Mouse (Mus musculus): ENCODE measurements around the gene Sun2. TPM values are rescaled to one million over a fixed set of nuclear protein-coding genes. Genes with fewer than 3 reads are reported as not detected.

Sun2 gene
- 57.9 and 83.3 TPM in 2 replicates for polyA plus RNA-seq (2012; rRNA removed)

- DNase-seq (ENCODE audit: low spot score) = peak; percentile 82
Measured at GRCm38 (mm10) chr15:79741921-79742705, at the start of gene Sun2. Gene Sun2, minus strand, starts transcription at chr15:79742536.

- DNase-seq (ENCODE audit: low spot score) = no peak
Measured at GRCm38 (mm10) chr15:79791502-79791901, 49.2 kb upstream of the Sun2 start.

GRCm38 (mm10) chr15:79790905-79791304, 48.6 kb upstream of the Sun2 start:
- DNase-seq (ENCODE audit: low spot score) = no peak

- DNase-seq (ENCODE audit: low spot score) = no peak
Measured at GRCm38 (mm10) chr15:79790111-79790510, 47.8 kb upstream of the Sun2 start.

- DNase-seq (ENCODE audit: low spot score) = no peak
Measured at GRCm38 (mm10) chr15:79787815-79788214, 45.5 kb upstream of the Sun2 start.

- no peak for DNase-seq (ENCODE audit: low spot score)
Measured at GRCm38 (mm10) chr15:79785056-79785455, 42.7 kb upstream of the Sun2 start.

- DNase-seq (ENCODE audit: low spot score) = no peak
Measured at GRCm38 (mm10) chr15:79777749-79778148, 35.4 kb upstream of the Sun2 start, which contains the start of gene Dnal4. Gene Dnal4, minus strand, starts transcription at chr15:79777849.

- no peak for DNase-seq (ENCODE audit: low spot score)
Measured at GRCm38 (mm10) chr15:79775662-79776061, 33.3 kb upstream of the Sun2 start.

DNA sequence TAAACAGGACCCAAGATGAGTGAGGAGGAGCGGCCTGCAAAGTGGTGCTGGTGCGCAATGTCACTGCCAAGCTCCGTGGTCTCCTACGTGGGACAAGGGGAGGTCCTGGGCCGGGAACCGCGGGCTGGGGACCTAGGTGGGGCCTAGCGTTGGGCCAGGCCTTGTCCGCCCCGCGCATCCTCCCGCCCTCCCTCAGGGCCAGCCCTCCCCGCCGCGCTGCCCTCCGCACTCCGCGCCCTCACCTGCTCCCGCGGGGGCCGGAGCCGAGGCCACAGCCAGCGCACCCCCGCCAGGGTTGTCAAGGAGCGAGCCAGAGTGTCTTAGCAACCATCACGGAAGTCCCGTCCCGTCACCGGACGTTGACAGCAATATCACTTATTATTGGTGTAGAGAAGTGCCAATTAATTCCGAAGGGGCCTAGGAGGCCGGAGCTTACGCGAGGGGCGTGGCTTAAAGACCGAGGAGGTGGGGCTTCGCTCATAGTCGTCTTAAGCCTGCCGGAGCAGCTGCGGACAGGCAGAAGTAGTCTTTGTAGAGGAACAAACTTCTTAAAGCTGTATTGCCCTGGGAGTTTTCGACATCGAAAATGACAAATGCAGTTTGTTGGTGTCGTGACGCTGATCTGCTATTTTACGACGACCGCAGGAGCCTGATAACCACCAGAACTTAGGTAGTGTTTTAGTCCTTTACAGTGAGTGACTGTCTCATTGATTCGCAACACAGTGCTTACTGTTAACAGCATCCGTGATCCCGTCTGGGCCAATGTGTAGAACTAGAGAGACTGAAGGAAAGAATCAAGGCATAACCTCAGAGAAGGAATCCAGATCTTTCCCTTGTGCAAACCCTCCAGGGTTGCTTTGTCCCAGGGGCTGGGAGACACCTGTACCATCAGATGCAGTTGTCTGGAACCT, 32.0 kb upstream of the Sun2 start:
- peak; percentile 79 for DNase-seq (ENCODE audit: low spot score)

DNA sequence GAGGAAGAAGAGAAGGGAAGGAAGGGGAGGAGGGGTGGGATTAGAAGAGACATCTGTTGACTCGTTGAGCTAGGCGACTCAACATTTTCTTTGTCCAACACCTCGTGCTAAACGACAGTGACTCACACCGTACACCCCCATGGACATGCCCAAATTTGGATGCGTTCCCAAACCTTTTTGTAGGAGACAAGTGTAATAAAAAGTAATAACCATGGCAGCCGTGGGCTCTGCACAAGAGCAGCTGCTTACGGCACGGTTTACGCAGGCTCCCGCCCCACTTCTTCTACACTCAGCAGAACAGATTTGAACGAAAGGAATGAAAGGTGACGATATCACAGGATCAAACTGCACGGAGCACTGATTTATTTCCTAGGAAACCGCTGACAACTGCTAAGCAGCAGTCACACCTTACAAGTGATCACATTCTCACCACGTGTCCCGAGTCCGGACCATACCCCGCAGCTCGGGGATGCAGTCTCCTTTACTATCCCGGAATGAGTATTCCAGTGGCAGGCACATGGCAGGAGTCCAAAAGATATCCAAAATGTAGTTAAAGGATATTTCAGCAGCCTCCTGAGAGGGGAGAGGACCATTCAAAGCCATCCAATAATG, 28.4 kb upstream of the Sun2 start:
- DNase-seq (ENCODE audit: low spot score) = no peak

- no peak for DNase-seq (ENCODE audit: low spot score)
Measured at GRCm38 (mm10) chr15:79768302-79768701, 26.0 kb upstream of the Sun2 start.

- DNase-seq (ENCODE audit: low spot score) = no peak
Measured at GRCm38 (mm10) chr15:79767327-79767961, 25.1 kb upstream of the Sun2 start.

DNA sequence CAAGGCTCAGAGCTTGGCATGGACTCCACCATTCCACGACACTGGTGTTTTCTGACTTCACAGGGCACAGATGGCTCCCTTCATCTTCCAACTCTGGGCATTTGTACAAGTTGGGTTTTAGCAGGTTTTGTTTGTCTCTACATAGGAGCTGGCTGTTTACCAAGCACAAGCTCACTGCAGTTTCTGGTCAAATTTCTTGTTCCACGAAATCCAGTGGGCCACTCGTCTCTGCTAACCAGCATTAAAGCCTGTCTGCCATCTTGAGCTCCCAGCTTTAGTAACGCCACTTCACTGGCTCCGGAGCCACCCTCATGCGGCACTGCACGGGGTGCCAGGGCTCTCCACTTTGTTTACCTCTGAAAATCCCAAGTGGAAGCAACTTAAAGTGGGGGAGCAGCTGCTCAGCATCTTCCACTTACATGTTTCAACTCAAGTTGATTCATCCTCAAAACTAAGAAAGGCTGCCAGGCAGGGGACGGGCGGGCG, 24.3 kb upstream of the Sun2 start:
- no peak for DNase-seq (ENCODE audit: low spot score)

GRCm38 (mm10) chr15:79766168-79766567, 23.8 kb upstream of the Sun2 start:
- no peak for DNase-seq (ENCODE audit: low spot score)

DNA sequence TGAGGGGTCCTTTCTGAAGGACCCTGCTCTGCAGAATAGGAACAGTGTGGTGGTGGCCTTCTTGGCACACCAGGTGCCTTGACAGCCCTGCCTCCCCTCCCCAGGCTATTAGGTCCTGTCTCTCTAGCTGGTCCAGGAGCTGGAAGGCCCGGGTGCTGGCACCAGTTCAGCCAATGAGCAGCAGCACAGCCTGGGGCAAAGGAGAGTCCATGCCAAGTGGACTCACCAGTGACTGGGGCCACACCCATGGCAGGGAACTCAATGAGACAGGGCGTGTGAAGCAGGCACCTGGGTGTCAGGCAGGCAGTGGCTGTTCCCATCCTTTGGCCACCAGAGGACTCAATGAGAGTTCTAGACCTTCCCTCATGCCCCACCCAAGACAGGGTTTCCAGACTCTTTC, 23.0 kb upstream of the Sun2 start:
- DNase-seq (ENCODE audit: low spot score) = no peak

GRCm38 (mm10) chr15:79764539-79765267, 22.4 kb upstream of the Sun2 start:
- DNase-seq (ENCODE audit: low spot score) = no peak

DNA sequence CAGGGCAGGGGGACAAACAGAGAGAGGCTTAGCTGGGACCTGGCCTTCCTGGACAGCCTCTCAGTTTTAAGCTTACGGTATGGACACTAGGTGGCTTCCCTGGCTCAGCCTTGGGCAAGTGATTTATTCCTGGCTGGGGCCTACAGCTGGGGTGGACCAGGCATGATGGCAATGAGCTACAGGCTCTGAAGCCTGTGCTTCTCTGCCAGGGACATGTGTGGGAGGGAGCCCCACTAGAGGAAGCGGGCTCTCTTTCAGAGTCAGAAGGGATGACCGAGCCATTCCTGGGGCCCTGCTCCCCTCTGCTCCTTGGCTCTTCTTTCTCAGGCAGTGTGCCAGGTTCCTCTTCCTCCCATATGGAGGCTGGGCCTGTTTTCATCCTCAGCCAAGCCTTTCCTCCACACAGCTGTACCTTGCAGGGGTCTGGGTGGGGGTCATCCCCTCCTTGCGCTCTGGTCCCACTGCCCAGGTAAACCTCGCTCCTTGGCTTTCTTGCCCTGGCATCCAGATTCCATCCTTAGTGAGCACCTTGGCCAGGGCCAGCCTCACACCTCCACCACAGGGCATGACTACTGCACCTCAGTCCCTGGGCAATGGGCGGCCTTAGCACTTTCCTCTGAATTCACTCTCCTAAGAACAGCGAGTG, 21.4 kb upstream of the Sun2 start:
- DNase-seq (ENCODE audit: low spot score) = no peak

DNA sequence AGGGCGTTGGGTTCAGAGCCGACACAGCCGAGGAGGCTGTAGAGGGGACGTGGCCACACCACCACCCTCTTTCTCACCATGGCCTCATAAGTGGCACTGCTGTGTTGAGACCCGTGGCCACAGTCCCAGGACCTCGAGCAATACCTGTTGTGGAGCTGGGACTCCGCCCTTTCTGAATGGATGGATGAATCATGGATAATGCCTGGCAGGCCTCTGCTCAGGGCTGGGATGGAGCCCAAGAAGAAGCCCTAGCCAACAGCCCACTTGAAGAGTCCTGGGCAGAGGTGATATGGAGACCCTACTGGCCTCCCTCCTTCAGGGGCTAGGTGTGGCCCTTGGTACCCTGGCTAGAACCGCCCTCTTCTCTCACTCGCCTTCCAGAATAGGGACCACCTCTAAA, 20.7 kb upstream of the Sun2 start:
- no peak for DNase-seq (ENCODE audit: low spot score)

DNA sequence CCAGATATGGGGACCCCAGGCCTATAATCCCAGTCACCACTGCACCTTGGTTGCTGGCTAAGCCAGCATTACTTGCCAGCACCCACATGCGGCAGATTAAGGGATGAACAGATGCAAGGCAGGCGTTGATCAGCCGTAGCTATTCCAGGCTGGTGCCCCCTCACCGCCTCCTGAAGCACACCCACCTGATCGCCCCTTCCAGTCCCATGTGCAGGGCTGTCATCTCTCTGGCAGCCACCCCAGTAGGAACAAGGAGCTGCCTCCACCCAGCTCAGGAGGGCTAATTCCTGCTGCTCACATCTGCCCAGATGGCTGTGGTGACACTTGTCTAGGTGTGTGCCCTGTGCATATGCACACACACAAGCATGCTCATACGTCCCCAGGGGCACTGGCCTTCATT, 18.6 kb upstream of the Sun2 start:
- no peak for DNase-seq (ENCODE audit: low spot score)

DNA sequence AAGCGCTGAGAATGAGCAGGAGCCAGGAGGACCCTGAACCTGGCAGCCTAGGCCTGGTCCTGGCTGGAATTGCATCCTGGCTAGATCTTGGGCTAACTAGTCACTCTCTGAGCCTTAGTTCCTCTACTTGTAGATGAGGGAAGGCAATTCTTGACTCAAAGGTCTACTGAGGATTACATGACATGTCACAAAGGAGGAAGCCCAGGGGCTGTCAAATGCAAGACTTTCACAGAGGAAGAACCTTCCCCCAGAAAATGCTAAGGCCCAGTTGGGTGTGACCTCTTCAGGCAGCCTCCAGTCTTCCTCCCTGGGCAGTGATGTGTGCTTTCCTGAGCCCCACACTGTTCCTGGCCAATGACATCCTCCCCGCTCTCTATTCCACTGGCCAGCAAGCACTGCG, 14.8 kb upstream of the Sun2 start:
- DNase-seq (ENCODE audit: low spot score) = no peak

Data from urinary bladder, adult 2 months (tissue).